Mouse (Mus musculus): ENCODE measurements at regions not wholly inside any gene's neighbourhood (a gene's known extent, or its start where the extent isn't known, plus 50 kb on each side); places are given as distances from the start of the nearest gene placed in this dataset.

DNA sequence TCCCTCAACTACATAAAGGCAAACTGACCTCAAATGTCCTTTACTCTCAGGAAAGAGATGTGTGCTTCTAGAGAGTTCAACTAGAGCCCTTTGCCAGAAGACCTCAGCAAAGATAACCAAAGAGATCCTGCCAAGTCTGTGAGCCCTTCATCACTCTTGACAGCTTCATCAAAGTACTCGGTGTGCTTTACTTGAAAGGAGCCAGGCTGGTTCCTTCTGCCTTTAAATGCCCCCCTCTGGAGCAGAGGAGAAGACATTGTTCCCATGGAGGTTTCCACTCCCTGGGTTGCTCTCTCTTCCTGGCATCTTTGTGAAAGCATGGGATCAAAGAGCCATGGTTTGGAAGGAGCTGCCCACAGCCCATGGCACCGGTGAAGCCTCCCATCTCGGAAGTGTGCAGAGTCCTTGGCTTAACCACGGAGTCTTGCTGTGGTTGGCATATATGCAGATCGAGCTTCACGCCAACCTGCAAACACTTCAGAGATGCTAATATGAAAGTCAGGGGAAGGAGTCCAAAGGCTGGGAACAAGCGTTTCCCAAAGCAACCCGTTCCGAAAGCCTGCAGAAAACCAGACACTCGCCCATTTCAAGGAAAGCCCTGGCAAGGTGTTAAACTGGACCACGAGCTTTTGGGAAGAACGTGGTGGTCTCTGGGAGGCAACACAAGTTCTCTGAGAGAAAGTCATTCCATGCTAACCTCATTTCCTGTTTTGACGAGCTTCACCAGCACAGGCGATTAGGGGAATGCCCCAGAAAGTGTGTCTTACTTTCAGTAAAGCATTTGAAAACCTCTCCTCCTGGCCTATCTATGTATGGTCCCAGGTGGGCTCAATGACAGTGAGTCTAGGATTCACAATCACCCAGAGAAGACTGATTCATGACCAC, 223.5 kb upstream of the Spdye4c start:
- peaks cover 58% of the 10 kb centered on the region for H3K79me3 ChIP-seq (ENCODE audit: low read depth)
- TF ChIP-seq MYOD1 (IDR thresholded peaks at IDR 0.05; ENCODE audit: control insufficient read depth, insufficient read length, low read depth) = no peak
- no peak for TF ChIP-seq MAX (IDR thresholded peaks at IDR 0.05)
- no peak for TF ChIP-seq USF1 (IDR thresholded peaks at IDR 0.05; ENCODE audit: low read depth)
- TF ChIP-seq FOSL1 (IDR thresholded peaks at IDR 0.05; ENCODE audit: insufficient read depth, low read length, poor library complexity, severe bottlenecking) = no peak
- no peak for TF ChIP-seq MYOG (IDR thresholded peaks at IDR 0.05; ENCODE audit: control insufficient read depth, extremely low read depth, insufficient read length)
- no peak for TF ChIP-seq CTCF (IDR thresholded peaks at IDR 0.05; ENCODE audit: control insufficient read depth, insufficient read depth, insufficient read length)
- TF ChIP-seq CEBPB (IDR thresholded peaks at IDR 0.05; ENCODE audit: low read depth) = no peak
- no peak overlapping the region for H3K4me3 ChIP-seq (ENCODE audit: insufficient read depth, poor library complexity, severe bottlenecking)
- H3K79me2 ChIP-seq (ENCODE audit: control insufficient read depth, insufficient read depth) = peaks cover 95% of the 10 kb centered on the region
- H3ac ChIP-seq (ENCODE audit: control insufficient read depth, insufficient read length, low read depth) = no peak overlapping the region
- peaks cover 13% of the 10 kb centered on the region for H3K36me3 ChIP-seq (ENCODE audit: control insufficient read depth, insufficient read depth)
- no peaks in the 10 kb centered on the region for H3K27me3 ChIP-seq (ENCODE audit: control insufficient read depth, insufficient read depth, insufficient read length)

DNA sequence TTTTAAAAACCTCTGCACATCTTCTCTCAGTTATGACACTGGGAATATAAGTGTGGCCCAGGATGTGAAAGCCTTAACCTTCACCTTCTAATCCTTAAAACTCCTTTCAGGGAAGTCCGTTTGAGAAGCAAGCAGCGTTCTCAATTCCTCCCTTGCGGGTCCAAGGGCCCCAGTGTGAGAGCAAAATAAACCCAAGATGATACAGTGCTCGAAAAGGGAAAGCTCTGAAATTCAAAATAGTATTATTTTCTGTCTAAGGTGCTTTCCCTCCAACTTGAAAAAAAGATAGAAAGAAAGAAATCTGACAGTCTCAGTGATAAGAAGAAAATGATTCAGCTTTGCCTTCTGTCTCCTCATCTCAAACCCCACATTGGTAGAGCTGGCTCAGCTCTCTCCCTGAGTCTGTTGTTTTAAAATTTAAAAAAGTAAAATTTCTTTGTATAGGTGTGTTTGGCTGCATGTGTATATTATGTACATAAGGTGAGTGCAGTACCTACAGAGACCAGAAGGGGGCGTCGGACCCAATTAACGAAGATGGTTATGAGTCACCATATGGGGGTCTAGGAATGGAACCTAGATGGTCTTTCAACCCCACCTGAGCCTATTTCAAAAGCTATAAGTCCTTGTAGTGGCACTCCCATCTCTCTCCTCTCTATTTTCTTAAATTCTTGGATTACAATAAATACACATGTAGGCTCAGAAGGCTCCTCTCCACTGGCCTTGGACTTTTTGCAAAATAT, 222.3 kb upstream of the Spdye4c start:
- no peak overlapping the region for H3ac ChIP-seq (ENCODE audit: control insufficient read depth, insufficient read length, low read depth)
- peaks cover 97% of the 10 kb centered on the region for H3K79me2 ChIP-seq (ENCODE audit: control insufficient read depth, insufficient read depth)
- H3K79me3 ChIP-seq (ENCODE audit: low read depth) = peaks cover 65% of the 10 kb centered on the region
- peaks cover 13% of the 10 kb centered on the region for H3K36me3 ChIP-seq (ENCODE audit: control insufficient read depth, insufficient read depth)
- H3K4me3 ChIP-seq (ENCODE audit: insufficient read depth, poor library complexity, severe bottlenecking) = no peak overlapping the region
- no peak for TF ChIP-seq MAX (IDR thresholded peaks at IDR 0.05)
- TF ChIP-seq CTCF (IDR thresholded peaks at IDR 0.05; ENCODE audit: control insufficient read depth, insufficient read depth, insufficient read length) = no peak
- TF ChIP-seq USF1 (IDR thresholded peaks at IDR 0.05; ENCODE audit: low read depth) = no peak
- TF ChIP-seq CEBPB (IDR thresholded peaks at IDR 0.05; ENCODE audit: low read depth) = no peak
- no peaks in the 10 kb centered on the region for H3K27me3 ChIP-seq (ENCODE audit: control insufficient read depth, insufficient read depth, insufficient read length)

DNA sequence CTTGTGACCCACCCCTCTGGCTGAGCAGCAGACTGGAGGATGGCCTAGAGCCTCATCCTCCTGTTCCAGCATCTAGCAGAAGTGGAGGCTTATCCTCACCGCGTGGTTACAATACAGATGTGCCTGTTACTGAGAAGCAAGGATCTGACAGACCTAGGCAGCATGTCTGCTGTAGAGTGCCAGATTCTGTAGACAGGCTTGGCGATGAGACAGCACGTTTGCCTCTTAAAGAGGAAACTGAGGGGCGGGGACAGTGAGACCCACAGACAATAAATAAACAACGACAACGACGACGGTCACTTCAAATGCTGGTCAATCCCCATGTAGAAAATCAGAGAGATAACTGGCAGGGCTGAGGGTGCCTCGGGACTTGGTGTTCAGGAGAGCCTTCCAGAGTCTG, 220.2 kb upstream of the Spdye4c start:
- peaks cover 10% of the 10 kb centered on the region for H3K36me3 ChIP-seq (ENCODE audit: control insufficient read depth, insufficient read depth)

DNA sequence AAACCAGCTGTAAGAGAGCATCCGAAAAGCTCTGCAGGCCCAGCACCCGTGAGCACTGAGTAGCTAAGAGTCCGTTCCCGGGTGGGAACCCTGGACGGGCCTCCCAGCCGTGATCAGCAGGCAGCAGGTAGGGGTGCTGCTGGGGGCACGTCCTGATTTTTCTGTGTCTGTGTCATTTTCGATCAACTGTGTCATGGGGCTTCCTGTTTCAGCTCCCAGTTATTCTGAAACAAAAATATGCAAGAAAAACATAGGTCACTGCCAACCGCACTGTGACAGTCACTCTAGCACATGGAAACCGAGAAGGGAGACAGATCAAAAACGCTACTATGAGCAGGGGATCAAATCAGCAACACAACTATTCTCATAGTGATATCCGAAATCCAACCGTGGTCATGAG, 218.8 kb upstream of the Spdye4c start:
- no peak overlapping the region for H3ac ChIP-seq (ENCODE audit: control insufficient read depth, insufficient read length, low read depth)
- H3K79me2 ChIP-seq (ENCODE audit: control insufficient read depth, insufficient read depth) = peaks cover 98% of the 10 kb centered on the region
- no peak overlapping the region for H3K4me3 ChIP-seq (ENCODE audit: insufficient read depth, poor library complexity, severe bottlenecking)
- TF ChIP-seq FOSL1 (IDR thresholded peaks at IDR 0.05; ENCODE audit: insufficient read depth, low read length, poor library complexity, severe bottlenecking) = no peak
- no peak for TF ChIP-seq CEBPB (IDR thresholded peaks at IDR 0.05; ENCODE audit: low read depth)
- TF ChIP-seq MYOD1 (IDR thresholded peaks at IDR 0.05; ENCODE audit: control insufficient read depth, insufficient read length, low read depth) = no peak
- no peak for TF ChIP-seq MAX (IDR thresholded peaks at IDR 0.05)
- TF ChIP-seq MYOG (IDR thresholded peaks at IDR 0.05; ENCODE audit: control insufficient read depth, extremely low read depth, insufficient read length) = no peak
- TF ChIP-seq CTCF (IDR thresholded peaks at IDR 0.05; ENCODE audit: control insufficient read depth, insufficient read depth, insufficient read length) = no peak
- TF ChIP-seq USF1 (IDR thresholded peaks at IDR 0.05; ENCODE audit: low read depth) = no peak
- peaks cover 10% of the 10 kb centered on the region for H3K36me3 ChIP-seq (ENCODE audit: control insufficient read depth, insufficient read depth)
- H3K79me3 ChIP-seq (ENCODE audit: low read depth) = peaks cover 81% of the 10 kb centered on the region
- H3K27me3 ChIP-seq (ENCODE audit: control insufficient read depth, insufficient read depth, insufficient read length) = no peaks in the 10 kb centered on the region

More for the DNA sequence above, 220.2 kb upstream of the Spdye4c start:
- peaks cover 98% of the 10 kb centered on the region for H3K79me2 ChIP-seq (ENCODE audit: control insufficient read depth, insufficient read depth)
- H3ac ChIP-seq (ENCODE audit: control insufficient read depth, insufficient read length, low read depth) = no peak overlapping the region
- peaks cover 73% of the 10 kb centered on the region for H3K79me3 ChIP-seq (ENCODE audit: low read depth)
- H3K4me3 ChIP-seq (ENCODE audit: insufficient read depth, poor library complexity, severe bottlenecking) = no peak overlapping the region
- TF ChIP-seq MYOD1 (IDR thresholded peaks at IDR 0.05; ENCODE audit: control insufficient read depth, insufficient read length, low read depth) (no peak), MAX (IDR thresholded peaks at IDR 0.05) (no peak), FOSL1 (IDR thresholded peaks at IDR 0.05; ENCODE audit: insufficient read depth, low read length, poor library complexity, severe bottlenecking) (no peak), MYOG (IDR thresholded peaks at IDR 0.05; ENCODE audit: control insufficient read depth, extremely low read depth, insufficient read length) (no peak), USF1 (IDR thresholded peaks at IDR 0.05; ENCODE audit: low read depth) (no peak), CTCF (IDR thresholded peaks at IDR 0.05; ENCODE audit: control insufficient read depth, insufficient read depth, insufficient read length) (no peak), CEBPB (IDR thresholded peaks at IDR 0.05; ENCODE audit: low read depth) (no peak)
- H3K27me3 ChIP-seq (ENCODE audit: control insufficient read depth, insufficient read depth, insufficient read length) = no peaks in the 10 kb centered on the region

DNA sequence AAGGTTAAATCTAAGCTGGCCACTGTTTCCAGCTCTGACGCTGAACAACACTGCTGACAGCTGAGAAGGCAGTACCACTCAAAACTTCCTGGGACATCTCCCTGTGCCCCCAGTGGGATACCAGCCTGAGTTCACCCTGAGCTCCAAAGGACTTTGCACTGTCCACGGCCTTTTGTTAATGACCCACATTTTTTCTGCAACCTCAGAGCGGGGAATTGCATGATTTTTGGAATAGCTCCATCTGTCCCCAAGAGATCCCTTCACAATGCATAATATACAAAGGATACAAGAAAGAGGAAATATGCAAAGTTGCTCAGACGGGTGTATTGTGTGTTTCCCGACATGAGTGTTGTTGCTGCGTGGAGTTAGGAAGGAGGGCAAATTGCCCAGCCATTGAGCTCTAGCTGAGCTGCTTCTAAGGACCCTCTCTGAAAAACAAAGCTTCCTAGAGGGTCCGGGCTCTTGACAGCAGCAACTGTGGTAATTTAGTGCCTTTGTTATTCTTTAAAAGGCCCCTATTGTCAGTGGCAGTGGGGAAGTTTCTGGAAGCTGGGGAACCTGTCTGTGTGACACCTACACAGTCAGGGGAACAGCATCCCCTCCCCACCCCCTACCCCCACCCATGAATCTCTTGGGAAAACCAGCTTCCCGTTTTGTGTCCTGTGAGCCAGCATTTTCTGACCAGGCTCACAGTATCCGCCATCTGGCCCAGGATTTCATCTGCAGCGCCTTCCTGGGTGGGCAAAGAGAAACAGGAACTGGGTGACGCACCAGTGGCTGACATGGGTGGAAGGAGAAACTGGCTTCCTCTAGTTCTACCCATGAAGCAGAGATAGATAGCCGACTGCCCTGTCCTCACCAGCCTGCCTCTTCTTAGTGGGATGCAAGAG, 217.4 kb upstream of the Spdye4c start:
- Histone ChIP-seq H3K4me3 (ENCODE audit: insufficient read depth, poor library complexity, severe bottlenecking) (no peak overlapping the region), H3K79me2 (ENCODE audit: control insufficient read depth, insufficient read depth) (peaks cover 99% of the 10 kb centered on the region), H3ac (ENCODE audit: control insufficient read depth, insufficient read length, low read depth) (no peak overlapping the region), H3K36me3 (ENCODE audit: control insufficient read depth, insufficient read depth) (peaks cover 13% of the 10 kb centered on the region), H3K79me3 (ENCODE audit: low read depth) (peaks cover 90% of the 10 kb centered on the region), H3K27me3 (ENCODE audit: control insufficient read depth, insufficient read depth, insufficient read length) (no peaks in the 10 kb centered on the region)
- TF ChIP-seq USF1 (IDR thresholded peaks at IDR 0.05; ENCODE audit: low read depth) (no peak), CTCF (IDR thresholded peaks at IDR 0.05; ENCODE audit: control insufficient read depth, insufficient read depth, insufficient read length) (no peak), CEBPB (IDR thresholded peaks at IDR 0.05; ENCODE audit: low read depth) (no peak), MAX (IDR thresholded peaks at IDR 0.05) (no peak), MYOD1 (IDR thresholded peaks at IDR 0.05; ENCODE audit: control insufficient read depth, insufficient read length, low read depth) (no peak), FOSL1 (IDR thresholded peaks at IDR 0.05; ENCODE audit: insufficient read depth, low read length, poor library complexity, severe bottlenecking) (no peak), MYOG (IDR thresholded peaks at IDR 0.05; ENCODE audit: control insufficient read depth, extremely low read depth, insufficient read length) (no peak)

Data from C2C12 (cell line).